Mouse (Mus musculus) thymus, adult 2 months (tissue): ENCODE results near the gene Nexn.

Experiments used
- CTCF ChIP-seq: fragments of 200-500 bp; IDR thresholded peaks from 2 replicates; pipeline ENCODE4 v1.5.1; 2012; ENCODE audit warnings: mild to moderate bottlenecking, control low read depth, low read length, moderate library complexity, borderline replicate concordance; ENCODE audit not compliant: control insufficient read depth, poor library complexity, insufficient read depth; ENCODE audit errors: extremely low read depth
- POLR2A ChIP-seq: fragments of 200-500 bp; IDR thresholded peaks from 2 replicates; pipeline ENCODE4 v1.6.1; 2012; ENCODE audit warnings: mild to moderate bottlenecking, low read length, control low read depth, moderate library complexity; ENCODE audit not compliant: control insufficient read depth, poor library complexity, insufficient read depth; ENCODE audit errors: extremely low read depth

DNA sequence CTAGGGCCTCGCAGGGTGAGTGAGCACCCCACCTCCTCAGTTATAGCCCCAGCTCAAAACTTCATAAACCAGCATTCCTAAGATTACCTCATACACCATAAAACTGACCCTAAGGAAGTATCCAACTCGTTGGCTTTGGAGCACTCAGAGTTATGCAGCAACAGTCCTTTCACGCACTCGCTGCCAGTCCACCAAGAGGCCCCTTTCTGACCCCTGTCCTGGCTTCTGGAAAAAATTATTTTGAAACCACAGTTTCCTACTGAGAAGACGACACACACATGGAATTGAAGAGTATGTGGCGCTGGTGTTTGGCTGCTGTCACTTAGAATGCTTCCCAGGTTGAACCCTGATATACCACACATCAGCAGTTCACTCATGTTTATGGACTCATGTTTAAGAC is 25.7 kb upstream of the Nexn start:
- no peak for TF ChIP-seq POLR2A
- TF ChIP-seq CTCF: no peak
